Mouse (Mus musculus) spleen, adult 12 weeks (tissue): ENCODE data around the gene Pla2r1.

Source experiments
- DNase-seq: peaks from one replicate; pipeline ENCODE4 v3.0.0; 2022; ENCODE audit warnings: low spot score

Pla2r1 gene

GRCm38 (mm10) chr2:60503991-60504390 lies 49.1 kb downstream of the Pla2r1 start:
- DNase-seq: no peak

- DNase-seq: no peak
Measured at GRCm38 (mm10) chr2:60500583-60501116, 52.5 kb downstream of the Pla2r1 start.

- no peak for DNase-seq
Measured at GRCm38 (mm10) chr2:60479906-60480305, 73.2 kb downstream of the Pla2r1 start.

GRCm38 (mm10) chr2:60478778-60479177 lies 74.3 kb downstream of the Pla2r1 start:
- no peak for DNase-seq

- no peak for DNase-seq
Measured at GRCm38 (mm10) chr2:60468901-60469770, 84.0 kb downstream of the Pla2r1 start.

- DNase-seq: no peak
Measured at GRCm38 (mm10) chr2:60452376-60452775, 100.7 kb downstream of the Pla2r1 start.

GRCm38 (mm10) chr2:60451119-60451773 lies 101.9 kb downstream of the Pla2r1 start:
- DNase-seq: no peak

GRCm38 (mm10) chr2:60449732-60450131 lies 103.4 kb downstream of the Pla2r1 start:
- no peak for DNase-seq

GRCm38 (mm10) chr2:60444711-60445509 lies 108.2 kb downstream of the Pla2r1 start:
- no peak for DNase-seq

- DNase-seq: no peak
Measured at GRCm38 (mm10) chr2:60443279-60443678, 109.8 kb downstream of the Pla2r1 start.

- DNase-seq: no peak
Measured at GRCm38 (mm10) chr2:60441875-60442274, 111.2 kb downstream of the Pla2r1 start.

- DNase-seq: no peak
Measured at GRCm38 (mm10) chr2:60436802-60437201, 116.3 kb downstream of the Pla2r1 start.

- DNase-seq: no peak
Measured at GRCm38 (mm10) chr2:60430315-60431021, 122.6 kb downstream of the Pla2r1 start.

GRCm38 (mm10) chr2:60418075-60418474 lies 135.0 kb downstream of the Pla2r1 start:
- peak; percentile 39 for DNase-seq

- no peak for DNase-seq
Measured at GRCm38 (mm10) chr2:60414334-60414733, 138.8 kb downstream of the Pla2r1 start.

GRCm38 (mm10) chr2:60413006-60413650 lies 140.0 kb downstream of the Pla2r1 start:
- no peak for DNase-seq

- no peak for DNase-seq
Measured at GRCm38 (mm10) chr2:60411181-60411580, 141.9 kb downstream of the Pla2r1 start.

- no peak for DNase-seq
Measured at GRCm38 (mm10) chr2:60409989-60410763, 142.9 kb downstream of the Pla2r1 start.

GRCm38 (mm10) chr2:60409194-60409593 lies 143.9 kb downstream of the Pla2r1 start:
- no peak for DNase-seq

- no peak for DNase-seq
Measured at GRCm38 (mm10) chr2:60407387-60407786, 145.7 kb downstream of the Pla2r1 start.
